Mouse (Mus musculus) thymus, adult 2 months (tissue): ENCODE measurements around the gene Gpatch2.

Experiments
- CTCF ChIP-seq: fragments of 200-500 bp; IDR thresholded peaks from 2 replicates; pipeline ENCODE4 v1.5.1; 2012; ENCODE audit warnings: mild to moderate bottlenecking, control low read depth, low read length, moderate library complexity, borderline replicate concordance; ENCODE audit not compliant: control insufficient read depth, poor library complexity, insufficient read depth; ENCODE audit errors: extremely low read depth
- POLR2A ChIP-seq: fragments of 200-500 bp; IDR thresholded peaks from 2 replicates; pipeline ENCODE4 v1.6.1; 2012; ENCODE audit warnings: mild to moderate bottlenecking, low read length, control low read depth, moderate library complexity; ENCODE audit not compliant: control insufficient read depth, poor library complexity, insufficient read depth; ENCODE audit errors: extremely low read depth

GRCm38 (mm10) chr1:187292395-187292749 is 77.1 kb downstream of the Gpatch2 start:
- no peak for TF ChIP-seq CTCF
- no peak for TF ChIP-seq POLR2A
